Mouse (Mus musculus): Measurements from ENCODE around the gene Pgs1. TPM values are rescaled to one million over a fixed set of nuclear protein-coding genes. Genes with fewer than 3 reads are reported as not detected.

The Pgs1 gene
- total and polyA plus RNA-seq, 2 experiments from 2014 or later = 54.4 to 63.0 TPM

GRCm38 (mm10) chr11:117963091-117963793 lies 22.9 kb upstream of the Pgs1 start:
- peak overlapping the region; percentile 40 for H3K4me3 ChIP-seq (ENCODE audit: low read depth, low read length)
- H3K4me2 ChIP-seq (ENCODE audit: low read depth) = peak overlapping the region; percentile 79
- no peaks in the 10 kb centered on the region for H3K36me3 ChIP-seq (ENCODE audit: insufficient read depth)
- H3K9ac ChIP-seq = peak overlapping the region; percentile 33
- DNase-seq (peak; percentile 94), ATAC-seq (peak; percentile 94)
- H3K9me3 ChIP-seq (ENCODE audit: low read length) = no peaks in the 10 kb centered on the region
- under 1% methylated on average over 40 of the region's 40 CpGs for WGBS
- 0 out of 2 replicates have a peak overlapping the region, but pooled peaks have one; percentile 42 for H3K27ac ChIP-seq (ENCODE audit: low read depth, low read length)
- TF ChIP-seq CTCF (IDR thresholded peaks at IDR 0.05; ENCODE audit: low read depth) = peak; percentile 10; the same call in 1 of the 2 replicates
- peaks cover 19% of the 10 kb centered on the region for H3K4me1 ChIP-seq (ENCODE audit: insufficient read depth)
- H3K27me3 ChIP-seq (ENCODE audit: insufficient read depth, low read length) = no peaks in the 10 kb centered on the region

- Histone ChIP-seq H3K4me3 (ENCODE audit: low read depth, low read length) (peak overlapping the region; percentile 40), H3K36me3 (ENCODE audit: insufficient read depth) (no peaks in the 10 kb centered on the region), H3K9ac (peak overlapping the region; percentile 33), H3K27me3 (ENCODE audit: insufficient read depth, low read length) (no peaks in the 10 kb centered on the region), H3K4me1 (ENCODE audit: insufficient read depth) (peaks cover 20% of the 10 kb centered on the region), H3K4me2 (ENCODE audit: low read depth) (peak overlapping the region; percentile 79), H3K27ac (ENCODE audit: low read depth, low read length) (no peak overlapping the region), H3K9me3 (ENCODE audit: low read length) (no peaks in the 10 kb centered on the region)
- WGBS = 5% methylated on average over 9 of the region's 9 CpGs
- ATAC-seq (0 out of 2 replicates have a peak, but pooled peaks have one; percentile 0), DNase-seq (no peak)
- TF ChIP-seq CTCF (IDR thresholded peaks at IDR 0.05; ENCODE audit: low read depth) = no peak
Observed at GRCm38 (mm10) chr11:117963872-117964271, 22.2 kb upstream of the Pgs1 start.

- ATAC-seq = no peak
- Histone ChIP-seq H3K36me3 (ENCODE audit: insufficient read depth) (no peaks in the 10 kb centered on the region), H3K4me2 (ENCODE audit: low read depth) (no peak overlapping the region), H3K9me3 (ENCODE audit: low read length) (no peaks in the 10 kb centered on the region), H3K27ac (ENCODE audit: low read depth, low read length) (no peak overlapping the region), H3K4me3 (ENCODE audit: low read depth, low read length) (no peak overlapping the region), H3K27me3 (ENCODE audit: insufficient read depth, low read length) (no peaks in the 10 kb centered on the region), H3K4me1 (ENCODE audit: insufficient read depth) (peaks cover 20% of the 10 kb centered on the region), H3K9ac (0 out of 2 replicates have a peak overlapping the region, but pooled peaks have one; percentile 33)
- 0 out of 2 replicates have a peak, but pooled peaks have one; percentile 4 for TF ChIP-seq CTCF (IDR thresholded peaks at IDR 0.05; ENCODE audit: low read depth)
- no peak for DNase-seq
- 40% methylated on average over 1 of the region's 1 CpGs for WGBS
Observed at GRCm38 (mm10) chr11:117964294-117964693, 21.8 kb upstream of the Pgs1 start.

GRCm38 (mm10) chr11:117965052-117965451 lies 21.0 kb upstream of the Pgs1 start:
- H3K4me1 ChIP-seq (ENCODE audit: insufficient read depth) = peaks cover 21% of the 10 kb centered on the region
- H3K9me3 ChIP-seq (ENCODE audit: low read length) = no peaks in the 10 kb centered on the region
- H3K4me2 ChIP-seq (ENCODE audit: low read depth) = no peak overlapping the region
- 44% methylated on average over 7 of the region's 7 CpGs for WGBS
- no peak overlapping the region for H3K4me3 ChIP-seq (ENCODE audit: low read depth, low read length)
- H3K36me3 ChIP-seq (ENCODE audit: insufficient read depth) = no peaks in the 10 kb centered on the region
- no peak for TF ChIP-seq CTCF (IDR thresholded peaks at IDR 0.05; ENCODE audit: low read depth)
- no peak for ATAC-seq
- no peaks in the 10 kb centered on the region for H3K27me3 ChIP-seq (ENCODE audit: insufficient read depth, low read length)
- DNase-seq = no peak
- H3K9ac ChIP-seq = no peak overlapping the region
- H3K27ac ChIP-seq (ENCODE audit: low read depth, low read length) = no peak overlapping the region

GRCm38 (mm10) chr11:117965561-117965981 lies 20.5 kb upstream of the Pgs1 start:
- H3K36me3 ChIP-seq (ENCODE audit: insufficient read depth) = no peaks in the 10 kb centered on the region
- no peaks in the 10 kb centered on the region for H3K9me3 ChIP-seq (ENCODE audit: low read length)
- ATAC-seq (no peak), DNase-seq (no peak)
- peaks cover 22% of the 10 kb centered on the region for H3K4me1 ChIP-seq (ENCODE audit: insufficient read depth)
- H3K27me3 ChIP-seq (ENCODE audit: insufficient read depth, low read length) = no peaks in the 10 kb centered on the region
- no peak for TF ChIP-seq CTCF (IDR thresholded peaks at IDR 0.05; ENCODE audit: low read depth)
- H3K4me2 ChIP-seq (ENCODE audit: low read depth) = no peak overlapping the region
- whole genome bisulfite sequencing = 24% methylated on average over 9 of the region's 9 CpGs
- H3K9ac ChIP-seq = no peak overlapping the region
- H3K4me3 ChIP-seq (ENCODE audit: low read depth, low read length) = no peak overlapping the region
- H3K27ac ChIP-seq (ENCODE audit: low read depth, low read length) = no peak overlapping the region

- DNase-seq (no peak), ATAC-seq (no peak)
- Histone ChIP-seq H3K27me3 (ENCODE audit: insufficient read depth, low read length) (no peaks in the 10 kb centered on the region), H3K4me3 (ENCODE audit: low read depth, low read length) (no peak overlapping the region), H3K4me2 (ENCODE audit: low read depth) (peak overlapping the region; percentile 95), H3K9ac (0 out of 2 replicates have a peak overlapping the region, but pooled peaks have one; percentile 14), H3K9me3 (ENCODE audit: low read length) (no peaks in the 10 kb centered on the region), H3K27ac (ENCODE audit: low read depth, low read length) (no peak overlapping the region), H3K4me1 (ENCODE audit: insufficient read depth) (peaks cover 22% of the 10 kb centered on the region), H3K36me3 (ENCODE audit: insufficient read depth) (no peaks in the 10 kb centered on the region)
- TF ChIP-seq CTCF (IDR thresholded peaks at IDR 0.05; ENCODE audit: low read depth) = no peak
- WGBS = 33% methylated on average over 7 of the region's 7 CpGs
Observed at GRCm38 (mm10) chr11:117966506-117967100, 19.5 kb upstream of the Pgs1 start.
